Mouse (Mus musculus): ENCODE measurements around the gene Gipc1.

The Gipc1 gene

GRCm38 (mm10) chr8:83680603-83681002 is 28.1 kb downstream of the Gipc1 start:
- no peak for DNase-seq (ENCODE audit: low spot score)

GRCm38 (mm10) chr8:83681099-83681498 is 28.6 kb downstream of the Gipc1 start:
- DNase-seq (ENCODE audit: low spot score): no peak

DNA sequence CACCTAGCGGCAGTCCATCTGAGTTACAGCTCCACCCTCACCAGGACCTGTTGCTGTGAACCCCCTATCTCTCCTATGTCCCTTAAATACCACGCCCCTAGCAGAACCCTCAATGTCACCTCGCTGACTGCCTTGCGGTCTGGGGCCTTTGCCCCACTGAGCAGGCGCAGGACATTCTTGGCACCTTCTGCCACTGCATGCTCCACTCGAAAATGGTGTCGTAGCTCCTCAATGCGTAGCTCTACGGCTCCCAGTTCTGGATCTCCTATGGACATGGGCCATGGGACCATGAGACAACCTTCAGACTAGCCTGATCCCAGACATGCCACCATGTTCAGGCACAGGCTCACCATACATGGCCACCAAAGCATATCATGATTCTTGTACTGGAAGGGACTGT is 32.0 kb downstream of the Gipc1 start:
- DNase-seq (ENCODE audit: low spot score): no peak

GRCm38 (mm10) chr8:83689264-83689663 is 36.8 kb downstream of the Gipc1 start:
- no peak for DNase-seq (ENCODE audit: low spot score)

DNA sequence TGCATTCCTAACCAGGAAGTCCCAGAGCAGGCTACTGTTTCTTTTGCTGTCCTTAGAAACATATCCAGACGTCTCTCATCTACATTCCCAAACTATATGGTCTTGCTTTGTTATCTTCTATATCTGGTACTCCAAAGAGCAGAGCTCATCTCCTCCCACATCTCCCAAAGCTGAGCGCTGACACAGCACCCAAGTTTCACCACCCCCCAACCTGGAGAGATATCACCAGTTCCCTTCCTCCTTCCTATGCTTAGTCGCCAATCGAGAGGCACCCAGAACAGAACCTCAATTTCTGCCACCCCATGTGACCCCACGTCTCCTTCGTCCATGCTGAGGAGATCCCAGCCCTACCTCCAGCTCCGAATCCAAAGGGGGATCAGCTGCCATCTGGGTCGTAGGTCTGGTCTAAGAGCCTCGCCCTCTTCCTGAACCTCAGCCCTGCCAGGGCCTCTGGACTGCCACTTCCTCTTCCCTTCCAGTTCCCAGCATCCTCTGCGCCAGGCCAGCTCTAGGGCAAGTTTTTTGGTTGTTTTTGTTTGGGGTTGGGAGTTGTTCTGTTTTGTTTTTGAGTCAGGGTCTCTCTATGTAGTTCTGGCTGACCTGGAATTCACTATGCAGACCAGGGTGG is 41.2 kb downstream of the Gipc1 start:
- DNase-seq (ENCODE audit: low spot score): no peak

DNA sequence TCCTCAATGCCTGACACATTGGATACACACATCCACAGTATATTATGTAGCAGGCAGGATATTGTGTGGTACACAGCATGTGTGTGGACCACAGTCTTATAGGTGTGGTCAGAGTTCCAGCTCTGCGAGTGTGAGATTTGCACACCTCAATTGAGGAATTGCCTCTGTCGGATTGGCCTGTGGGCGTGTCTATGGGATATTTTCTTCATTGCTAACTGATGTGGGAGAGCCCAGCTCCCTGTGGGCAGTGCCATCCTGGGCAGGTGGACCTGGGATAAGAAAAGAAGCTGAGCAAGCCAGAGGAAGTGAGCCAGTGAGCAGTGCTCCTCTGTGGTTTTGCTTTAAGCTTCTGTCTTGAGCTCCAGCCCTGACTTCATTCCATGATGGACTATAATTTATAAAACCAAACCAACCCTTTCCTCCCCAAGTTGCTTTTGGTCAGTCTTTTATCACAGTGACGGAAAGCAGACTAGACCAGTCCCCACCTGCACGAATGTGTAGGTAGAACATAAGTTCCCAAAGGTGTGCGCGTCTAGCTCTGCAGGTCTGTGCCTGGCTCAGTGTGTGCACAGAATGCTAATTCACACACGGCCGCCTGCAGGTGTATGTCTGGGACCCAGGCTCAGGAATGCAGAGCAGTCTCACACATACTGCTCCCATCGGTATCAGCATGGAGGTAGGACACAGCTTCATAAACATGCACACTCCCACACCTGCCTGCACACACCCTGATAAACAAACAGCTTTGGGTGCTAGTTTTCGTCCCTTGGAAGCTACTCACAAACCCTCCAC is 42.1 kb downstream of the Gipc1 start:
- DNase-seq (ENCODE audit: low spot score): no peak

DNA sequence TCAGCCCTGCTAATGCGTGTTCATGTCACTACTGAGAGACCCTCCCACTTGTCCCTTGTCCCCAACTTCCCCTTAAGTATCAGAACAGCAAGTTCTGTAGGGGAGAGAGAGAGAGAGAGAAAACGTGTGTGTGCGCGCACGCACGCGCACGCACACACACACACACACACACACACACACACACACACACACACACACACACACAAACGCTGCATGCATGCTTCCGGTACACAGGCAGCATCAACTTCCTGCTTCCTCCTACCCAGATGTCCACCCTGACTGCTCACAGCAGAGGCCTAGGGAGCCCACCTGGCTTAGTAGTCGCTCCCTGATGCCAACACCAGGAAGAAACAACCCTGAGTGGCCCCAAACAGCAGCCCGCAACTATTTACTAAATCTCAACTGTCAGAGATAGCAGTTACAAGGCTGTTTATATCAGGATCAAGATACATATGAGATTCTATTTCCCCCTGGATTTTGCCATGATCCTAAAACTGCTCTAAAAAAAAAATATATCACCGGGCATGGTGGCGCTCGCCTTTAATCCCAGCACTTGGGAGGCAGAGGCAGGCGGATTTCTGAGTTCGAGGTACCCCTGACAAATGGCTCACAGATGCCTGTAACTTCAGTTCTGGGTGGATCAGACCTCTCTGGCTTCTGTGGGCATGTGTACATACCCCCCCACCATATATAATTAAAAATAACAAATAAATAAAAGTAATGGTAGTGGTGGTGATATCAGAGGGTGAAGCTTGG is 43.1 kb downstream of the Gipc1 start:
- DNase-seq (ENCODE audit: low spot score): no peak

- no peak for DNase-seq (ENCODE audit: low spot score)
Observed at GRCm38 (mm10) chr8:83697374-83698220, 45.1 kb downstream of the Gipc1 start.

GRCm38 (mm10) chr8:83698291-83698660 is 45.8 kb downstream of the Gipc1 start:
- DNase-seq (ENCODE audit: low spot score): no peak

DNA sequence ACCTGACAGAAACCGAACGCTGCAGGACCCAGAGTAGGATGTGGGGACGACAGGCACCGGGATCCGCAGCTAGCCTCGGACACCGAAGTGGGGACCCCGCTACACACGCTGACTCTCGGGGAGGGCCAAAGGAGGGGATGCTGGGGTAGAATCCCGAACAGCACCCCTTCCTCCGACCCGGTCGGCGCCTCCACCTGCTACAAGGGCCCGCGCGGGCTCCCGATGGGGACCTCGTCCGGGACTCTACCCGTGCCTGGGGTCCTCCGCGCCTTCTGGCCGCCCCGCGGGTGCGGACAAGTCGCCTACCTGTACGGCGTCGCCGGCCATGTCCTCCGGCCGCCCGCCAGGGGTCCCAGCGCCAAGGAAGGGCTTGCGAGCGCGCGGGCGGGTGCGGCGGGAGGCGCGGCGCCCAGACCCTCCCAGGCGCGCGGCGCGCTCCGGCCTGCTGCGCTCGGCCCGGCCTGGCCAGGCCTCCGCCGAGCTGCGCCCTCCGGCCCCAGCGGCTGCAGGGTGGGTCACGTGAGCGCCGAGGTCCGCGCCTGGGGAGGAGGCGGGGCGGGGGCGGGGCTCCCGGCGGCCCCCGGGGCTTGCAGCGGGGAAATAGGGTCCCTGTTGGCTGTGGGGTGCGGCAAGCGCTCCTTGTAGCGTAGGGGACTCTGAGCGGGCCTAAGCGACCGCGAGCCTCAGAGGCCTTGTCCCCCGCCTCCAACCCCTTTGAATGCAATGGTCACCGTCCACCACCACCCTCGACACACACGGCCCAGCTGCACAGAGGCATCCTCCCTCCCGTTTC is 46.4 kb downstream of the Gipc1 start, which contains the start of gene Pkn1:
Gene Pkn1 (minus strand): TSS at position 519 of the 793 bp plus-strand sequence.
- DNase-seq (ENCODE audit: low spot score): peak; percentile 51

- no peak for DNase-seq (ENCODE audit: low spot score)
Observed at GRCm38 (mm10) chr8:83699566-83699965, 47.1 kb downstream of the Gipc1 start.

DNA sequence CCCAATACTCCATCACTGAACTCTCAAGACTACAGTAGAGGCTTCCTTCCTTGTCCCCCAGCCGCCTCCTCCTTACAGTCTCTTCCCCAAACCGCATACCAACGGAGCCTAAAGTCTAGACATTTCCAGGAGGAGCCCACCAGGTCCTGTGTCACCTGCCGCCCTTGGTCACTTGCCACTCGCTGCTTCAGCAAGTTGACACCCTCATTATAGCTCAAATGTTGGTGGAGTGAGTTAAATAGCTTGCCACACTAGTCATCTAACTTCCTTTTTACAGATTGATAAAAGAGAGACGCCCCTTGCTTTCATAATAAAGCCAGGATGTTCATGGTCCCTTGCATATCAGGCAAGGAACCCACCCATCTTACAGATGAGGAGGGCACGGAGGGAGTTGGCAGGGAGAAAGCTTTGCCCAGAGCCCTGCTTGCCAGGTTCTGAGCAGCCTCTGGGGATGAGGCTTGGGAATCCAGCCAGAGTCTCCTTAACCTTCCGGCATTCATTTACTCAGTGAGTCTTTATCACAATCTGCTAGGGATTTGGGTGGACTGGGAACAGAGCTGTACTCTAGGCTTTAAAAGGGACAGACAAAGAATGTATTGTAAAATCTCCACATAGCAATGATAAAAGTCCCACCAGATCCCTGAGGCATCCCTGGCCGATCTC is 48.1 kb downstream of the Gipc1 start:
- no peak for DNase-seq (ENCODE audit: low spot score)

DNA sequence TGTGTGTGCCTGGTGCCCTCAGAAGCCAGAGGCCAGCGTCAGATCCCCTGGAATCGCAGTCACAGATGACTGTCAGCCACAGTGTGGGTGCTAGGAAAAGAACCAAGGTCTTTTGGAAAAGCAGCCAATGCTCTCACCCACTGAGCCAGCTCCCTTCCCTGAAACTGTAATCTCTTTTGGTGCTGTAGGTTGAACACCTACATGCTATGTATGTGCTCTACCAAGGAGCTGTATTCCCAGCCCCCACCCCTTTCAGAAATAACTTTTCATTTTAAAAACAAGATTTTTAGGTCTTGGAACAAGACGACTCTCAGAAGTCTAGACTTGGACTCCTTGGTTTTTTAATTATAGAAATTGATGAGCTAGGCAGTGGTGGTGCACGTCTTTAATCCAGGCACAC is 50.9 kb downstream of the Gipc1 start:
- no peak for DNase-seq (ENCODE audit: low spot score)

DNA sequence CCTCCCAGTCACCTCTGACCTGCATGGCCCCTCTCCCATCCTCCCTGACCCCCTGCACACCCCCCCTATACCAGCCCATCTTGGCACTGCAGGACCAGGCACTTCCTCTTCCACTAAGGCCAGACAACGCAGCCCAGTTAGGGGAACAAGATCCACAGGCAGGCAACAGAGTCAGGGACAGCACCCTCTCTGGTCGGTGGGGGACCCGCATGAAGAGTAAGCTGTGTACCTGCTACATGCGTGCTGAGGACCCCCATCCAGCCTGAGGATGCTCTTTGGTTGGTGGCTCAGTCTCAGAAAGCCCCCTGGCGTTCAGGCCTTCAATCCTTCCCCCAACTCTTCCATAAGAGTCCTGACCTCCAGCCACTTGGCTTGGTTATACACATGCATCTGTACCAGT is 53.9 kb downstream of the Gipc1 start:
- no peak for DNase-seq (ENCODE audit: low spot score)

GRCm38 (mm10) chr8:83707554-83707953 is 55.1 kb downstream of the Gipc1 start:
- DNase-seq (ENCODE audit: low spot score): no peak

Data from spleen, adult 12 weeks (tissue).